Mouse (Mus musculus) gonadal fat pad, adult 2 months (tissue): ENCODE data around the gene Akt1s1. TPM values are rescaled to one million over a fixed set of nuclear protein-coding genes. Genes with fewer than 3 reads are reported as not detected.

Experiments used
- DNase-seq: peaks from one replicate; pipeline ENCODE4 v3.0.0-alpha.2; 2012; ENCODE audit warnings: low read depth
- polyA plus RNA-seq: library from polyadenylated mRNA; depleted of rRNA; stranded (reverse); fragments of >200 nt; gene quantifications from 2 replicates; pipeline ENCODE4 v1.2.3, GENCODE M21; 2012; rRNA removed

The Akt1s1 gene
- polyA plus RNA-seq: 72.9 and 107 TPM in 2 replicates

GRCm38 (mm10) chr7:44848561-44849415, at the start of gene Akt1s1, which contains the start of gene Tbc1d17:
TSS of gene Akt1s1 (plus strand) at chr7:44848991.
TSS of gene Tbc1d17 (minus strand) at chr7:44849079.
- DNase-seq: peak; percentile 98

- DNase-seq: no peak
Observed at GRCm38 (mm10) chr7:44808927-44809326, 39.9 kb upstream of the Akt1s1 start.

GRCm38 (mm10) chr7:44809466-44809865, 39.3 kb upstream of the Akt1s1 start:
- no peak for DNase-seq

- DNase-seq: no peak
Observed at GRCm38 (mm10) chr7:44810365-44810764, 38.4 kb upstream of the Akt1s1 start.

- no peak for DNase-seq
Observed at GRCm38 (mm10) chr7:44810819-44811557, 37.8 kb upstream of the Akt1s1 start.

GRCm38 (mm10) chr7:44812651-44813325, 36.0 kb upstream of the Akt1s1 start:
- no peak for DNase-seq

GRCm38 (mm10) chr7:44813985-44814384, 34.8 kb upstream of the Akt1s1 start:
- DNase-seq: no peak

- DNase-seq: no peak
Observed at GRCm38 (mm10) chr7:44814423-44814822, 34.4 kb upstream of the Akt1s1 start.

- DNase-seq: no peak
Observed at GRCm38 (mm10) chr7:44814952-44815553, 33.7 kb upstream of the Akt1s1 start.

GRCm38 (mm10) chr7:44815721-44816469, 32.9 kb upstream of the Akt1s1 start, which contains the start of the genes Nup62 and Il4i1:
TSS of gene Nup62 (plus strand) at chr7:44816088.
TSS of gene Il4i1 (plus strand) at chr7:44816387.
- DNase-seq: peak; percentile 84

GRCm38 (mm10) chr7:44816470-44817021, 32.2 kb upstream of the Akt1s1 start, which contains the start of gene Atf5:
TSS of gene Atf5 (minus strand) at chr7:44816658.
- no peak for DNase-seq

GRCm38 (mm10) chr7:44817441-44817840, 31.4 kb upstream of the Akt1s1 start:
- DNase-seq: no peak

GRCm38 (mm10) chr7:44818164-44818563, 30.6 kb upstream of the Akt1s1 start:
- no peak for DNase-seq

GRCm38 (mm10) chr7:44818751-44819235, 30.0 kb upstream of the Akt1s1 start:
- no peak for DNase-seq

- DNase-seq: no peak
Observed at GRCm38 (mm10) chr7:44819391-44819790, 29.4 kb upstream of the Akt1s1 start.

GRCm38 (mm10) chr7:44819863-44820262, 28.9 kb upstream of the Akt1s1 start:
- no peak for DNase-seq

GRCm38 (mm10) chr7:44820525-44820924, 28.3 kb upstream of the Akt1s1 start:
- DNase-seq: no peak

GRCm38 (mm10) chr7:44821666-44822448, 26.9 kb upstream of the Akt1s1 start:
- no peak for DNase-seq

- DNase-seq: no peak
Observed at GRCm38 (mm10) chr7:44823409-44823808, 25.4 kb upstream of the Akt1s1 start.
